Mouse (Mus musculus) forebrain, embryonic 11.5 days (tissue): Measurements from ENCODE around the gene Rpl31. TPM values are rescaled to one million over a fixed set of nuclear protein-coding genes. Genes with fewer than 3 reads are reported as not detected.

Experiments used
- ATAC-seq: fragments of 200-750 bp; cut with Nextera tagmentation; replicated peaks from 2 replicates; pipeline ENCODE4 v1.8.0; 2017; ENCODE audit warnings: moderate TSS enrichment; ENCODE audit not compliant: low FRiP score
- DNase-seq: peaks from one replicate; pipeline ENCODE4 v3.0.0-alpha.2; 2017; ENCODE audit warnings: low spot score
- H3K27ac ChIP-seq: fragments of 300-500 bp; sonication (generic); 2 replicates; pipeline ENCODE4 v1.5.1; 2014; ENCODE audit warnings: low read depth, low read length
- H3K27me3 ChIP-seq: fragments of 300-500 bp; sonication (generic); 2 replicates; pipeline ENCODE4 v1.6.1; 2014; ENCODE audit warnings: mild to moderate bottlenecking, low read length, mixed read lengths; ENCODE audit not compliant: control insufficient read depth, insufficient read depth
- H3K36me3 ChIP-seq: fragments of 300-500 bp; sonication (generic); 2 replicates; pipeline ENCODE4 v1.6.1; 2014; ENCODE audit warnings: mild to moderate bottlenecking, low read length, moderate library complexity, mixed read lengths; ENCODE audit not compliant: control insufficient read depth, insufficient read depth
- H3K4me1 ChIP-seq: fragments of 300-500 bp; sonication (generic); replicated peaks from 2 replicates; pipeline ENCODE4 v1.6.1; 2014; ENCODE audit warnings: low read length, mixed read lengths; ENCODE audit not compliant: control insufficient read depth, insufficient read depth
- H3K4me2 ChIP-seq: fragments of 300-500 bp; sonication (generic); 2 replicates; pipeline ENCODE4 v1.6.1; 2014; ENCODE audit warnings: low read depth, mild to moderate bottlenecking, low read length, moderate library complexity, mixed read lengths; ENCODE audit not compliant: severe bottlenecking
- H3K4me3 ChIP-seq: fragments of 300-500 bp; sonication (generic); 2 replicates; pipeline ENCODE4 v1.5.1; 2014; ENCODE audit warnings: low read depth, low read length
- H3K9ac ChIP-seq: fragments of 300-500 bp; sonication (generic); 2 replicates; pipeline ENCODE4 v1.6.1; 2014; ENCODE audit warnings: low read length
- H3K9me3 ChIP-seq: fragments of 300-500 bp; sonication (generic); 2 replicates; pipeline ENCODE4 v1.6.1; 2016; ENCODE audit warnings: low read length, mixed read lengths; ENCODE audit not compliant: control insufficient read depth
- WGBS: fragments of 180-500 bp; shearing (Covaris S2); extraction: QIAGEN DNeasy Blood & Tissue Kit; methylation state at CpG from one replicate; pipeline ENCODE4 v1.1.7; 2014; 5-methylcytosine and 5-hydroxymethylcytosine counted together
- polyA plus RNA-seq: library from polyadenylated mRNA; unstranded; fragments of >200 nt; fragmentation: Nextera tagmentation; extraction: Ambion mirVana; gene quantifications from 2 replicates; pipeline ENCODE4 v1.2.1, GENCODE M21; 2014

Gene Rpl31
- polyA plus RNA-seq, 1 experiment from 2014 or later: 442 TPM

GRCm38 (mm10) chr1:39384914-39385313, 17.3 kb downstream of the Rpl31 start:
- H3K36me3 ChIP-seq: no peaks in the 10 kb centered on the region
- no peaks in the 10 kb centered on the region for H3K4me1 ChIP-seq
- WGBS: 84% methylated on average over 9 of the region's 9 CpGs
- no peak overlapping the region for H3K4me2 ChIP-seq
- no peak overlapping the region for H3K27ac ChIP-seq
- H3K4me3 ChIP-seq: no peak overlapping the region
- ATAC-seq (no peak), DNase-seq (no peak)
- H3K9ac ChIP-seq: no peak overlapping the region
- no peaks in the 10 kb centered on the region for H3K27me3 ChIP-seq
- no peaks in the 10 kb centered on the region for H3K9me3 ChIP-seq

- no peak overlapping the region for H3K27ac ChIP-seq
- H3K36me3 ChIP-seq: no peaks in the 10 kb centered on the region
- no peak overlapping the region for H3K4me3 ChIP-seq
- ATAC-seq (no peak), DNase-seq (no peak)
- no peaks in the 10 kb centered on the region for H3K27me3 ChIP-seq
- H3K9ac ChIP-seq: no peak overlapping the region
- H3K9me3 ChIP-seq: no peaks in the 10 kb centered on the region
- H3K4me2 ChIP-seq: no peak overlapping the region
- H3K4me1 ChIP-seq: no peaks in the 10 kb centered on the region
- WGBS: 81% methylated on average over 3 of the region's 3 CpGs
Observed at GRCm38 (mm10) chr1:39386456-39386855, 18.8 kb downstream of the Rpl31 start.

GRCm38 (mm10) chr1:39387497-39387896, 19.9 kb downstream of the Rpl31 start:
- Histone ChIP-seq H3K9me3 (no peaks in the 10 kb centered on the region), H3K4me3 (no peak overlapping the region), H3K4me1 (no peaks in the 10 kb centered on the region), H3K27ac (no peak overlapping the region), H3K4me2 (no peak overlapping the region), H3K9ac (no peak overlapping the region), H3K36me3 (no peaks in the 10 kb centered on the region), H3K27me3 (no peaks in the 10 kb centered on the region)
- 88% methylated on average over 4 of the region's 4 CpGs for WGBS
- ATAC-seq (no peak), DNase-seq (no peak)

- Histone ChIP-seq H3K4me2 (no peak overlapping the region), H3K9me3 (no peaks in the 10 kb centered on the region), H3K4me3 (no peak overlapping the region), H3K9ac (no peak overlapping the region), H3K27ac (no peak overlapping the region), H3K4me1 (no peaks in the 10 kb centered on the region), H3K27me3 (no peaks in the 10 kb centered on the region), H3K36me3 (no peaks in the 10 kb centered on the region)
- DNase-seq (no peak), ATAC-seq (no peak)
- 88% methylated on average over 2 of the region's 2 CpGs for WGBS
Observed at GRCm38 (mm10) chr1:39388163-39388562, 20.5 kb downstream of the Rpl31 start.

- H3K27ac ChIP-seq: no peak overlapping the region
- H3K4me1 ChIP-seq: no peaks in the 10 kb centered on the region
- ATAC-seq (no peak), DNase-seq (no peak)
- H3K9ac ChIP-seq: no peak overlapping the region
- 93% methylated on average over 11 of the region's 11 CpGs for WGBS
- H3K36me3 ChIP-seq: no peaks in the 10 kb centered on the region
- no peaks in the 10 kb centered on the region for H3K9me3 ChIP-seq
- no peak overlapping the region for H3K4me2 ChIP-seq
- H3K4me3 ChIP-seq: no peak overlapping the region
- no peaks in the 10 kb centered on the region for H3K27me3 ChIP-seq
Observed at GRCm38 (mm10) chr1:39389338-39389737, 21.7 kb downstream of the Rpl31 start.

- Histone ChIP-seq H3K36me3 (no peaks in the 10 kb centered on the region), H3K27me3 (no peaks in the 10 kb centered on the region), H3K27ac (no peak overlapping the region), H3K4me3 (no peak overlapping the region), H3K4me1 (no peaks in the 10 kb centered on the region), H3K4me2 (no peak overlapping the region), H3K9me3 (no peaks in the 10 kb centered on the region), H3K9ac (no peak overlapping the region)
- no peak for DNase-seq
- ATAC-seq: no peak
- 91% methylated on average over 6 of the region's 6 CpGs for WGBS
Observed at GRCm38 (mm10) chr1:39391652-39392051, 24.0 kb downstream of the Rpl31 start.

GRCm38 (mm10) chr1:39392189-39392588, 24.5 kb downstream of the Rpl31 start:
- 57% methylated on average over 3 of the region's 3 CpGs for WGBS
- H3K27ac ChIP-seq: no peak overlapping the region
- no peaks in the 10 kb centered on the region for H3K27me3 ChIP-seq
- H3K4me1 ChIP-seq: no peaks in the 10 kb centered on the region
- no peak overlapping the region for H3K9ac ChIP-seq
- no peak for ATAC-seq
- no peak overlapping the region for H3K4me2 ChIP-seq
- H3K36me3 ChIP-seq: no peaks in the 10 kb centered on the region
- DNase-seq: peak; percentile 87
- no peak overlapping the region for H3K4me3 ChIP-seq
- no peaks in the 10 kb centered on the region for H3K9me3 ChIP-seq

GRCm38 (mm10) chr1:39393217-39393867, 25.7 kb downstream of the Rpl31 start:
- 88% methylated on average over 8 of the region's 8 CpGs for WGBS
- H3K27ac ChIP-seq: no peak overlapping the region
- H3K4me1 ChIP-seq: no peaks in the 10 kb centered on the region
- ATAC-seq (no peak), DNase-seq (no peak)
- no peak overlapping the region for H3K9ac ChIP-seq
- no peaks in the 10 kb centered on the region for H3K9me3 ChIP-seq
- no peaks in the 10 kb centered on the region for H3K27me3 ChIP-seq
- no peaks in the 10 kb centered on the region for H3K36me3 ChIP-seq
- no peak overlapping the region for H3K4me2 ChIP-seq
- H3K4me3 ChIP-seq: no peak overlapping the region

- Histone ChIP-seq H3K4me3 (no peak overlapping the region), H3K4me2 (no peak overlapping the region), H3K4me1 (no peaks in the 10 kb centered on the region), H3K36me3 (no peaks in the 10 kb centered on the region), H3K9ac (no peak overlapping the region), H3K27me3 (no peaks in the 10 kb centered on the region), H3K9me3 (no peaks in the 10 kb centered on the region), H3K27ac (no peak overlapping the region)
- 84% methylated on average over 10 of the region's 10 CpGs for WGBS
- no peak for DNase-seq
- ATAC-seq: no peak
Observed at GRCm38 (mm10) chr1:39394096-39394495, 26.5 kb downstream of the Rpl31 start.
